Mouse (Mus musculus): Measurements from ENCODE around the gene Pold1. TPM values are rescaled to one million over a fixed set of nuclear protein-coding genes. Genes with fewer than 3 reads are reported as not detected.

Pold1 gene
- polyA plus RNA-seq (2014; fragmentation: Illumina TruSeq; extraction: RNeasy Lipid Tissue Mini Kit (QIAGEN cat#74804); ENCODE audit: low read depth, low replicate concordance) = not detected

GRCm38 (mm10) chr7:44548497-44549087 is at the start of gene Pold1:
Gene Pold1, minus strand, starts transcription at chr7:44548849.

GRCm38 (mm10) chr7:44590402-44591347 is 42.0 kb upstream of the Pold1 start, which contains the start of gene Kcnc3:
Gene Kcnc3, plus strand, starts transcription at chr7:44590664.

GRCm38 (mm10) chr7:44572213-44572701 is 23.6 kb upstream of the Pold1 start, which contains the start of gene Napsa:
Gene Napsa, plus strand, starts transcription at chr7:44572380.

GRCm38 (mm10) chr7:44553826-44554225 is 5.2 kb upstream of the Pold1 start, which contains the start of gene Nr1h2:
Gene Nr1h2, minus strand, starts transcription at chr7:44553951.

GRCm38 (mm10) chr7:44531946-44532732 is 16.5 kb downstream of the Pold1 start, which contains the start of gene Spib:
Gene Spib, minus strand, starts transcription at chr7:44532071.

GRCm38 (mm10) chr7:44524502-44524901 is 24.1 kb downstream of the Pold1 start, which contains the start of gene Mybpc2:
Gene Mybpc2, minus strand, starts transcription at chr7:44524656.

GRCm38 (mm10) chr7:44495992-44496770 is 52.5 kb downstream of the Pold1 start, which contains the start of the genes Emc10 and Fam71e1:
Gene Emc10, minus strand, starts transcription at chr7:44496529.
Gene Fam71e1, plus strand, starts transcription at chr7:44496581.

Other genes with a start within 250 kb of the Pold1 start
- 3.7 TPM for gene Clec11a, start 241.9 kb downstream of the Pold1 start, polyA plus RNA-seq (2014; fragmentation: Illumina TruSeq; extraction: RNeasy Lipid Tissue Mini Kit (QIAGEN cat#74804); ENCODE audit: low read depth, low replicate concordance)
- 0.12 TPM for gene Shank1, start 238.6 kb downstream of the Pold1 start, polyA plus RNA-seq (2014; fragmentation: Illumina TruSeq; extraction: RNeasy Lipid Tissue Mini Kit (QIAGEN cat#74804); ENCODE audit: low read depth, low replicate concordance)
- not detected for gene Syt3, start 164.7 kb downstream of the Pold1 start, polyA plus RNA-seq (2014; fragmentation: Illumina TruSeq; extraction: RNeasy Lipid Tissue Mini Kit (QIAGEN cat#74804); ENCODE audit: low read depth, low replicate concordance)
- gene 1700008O03Rik, start 163.0 kb downstream of the Pold1 start, polyA plus RNA-seq (2014; fragmentation: Illumina TruSeq; extraction: RNeasy Lipid Tissue Mini Kit (QIAGEN cat#74804); ENCODE audit: low read depth, low replicate concordance) = not detected
- 0.35 TPM for gene Lrrc4b, start 119.8 kb downstream of the Pold1 start, polyA plus RNA-seq (2014; fragmentation: Illumina TruSeq; extraction: RNeasy Lipid Tissue Mini Kit (QIAGEN cat#74804); ENCODE audit: low read depth, low replicate concordance)
- gene Aspdh, start 83.5 kb downstream of the Pold1 start, polyA plus RNA-seq (2014; fragmentation: Illumina TruSeq; extraction: RNeasy Lipid Tissue Mini Kit (QIAGEN cat#74804); ENCODE audit: low read depth, low replicate concordance) = not detected
- gene Josd2, start 80.9 kb downstream of the Pold1 start, polyA plus RNA-seq (2014; fragmentation: Illumina TruSeq; extraction: RNeasy Lipid Tissue Mini Kit (QIAGEN cat#74804); ENCODE audit: low read depth, low replicate concordance) = 1.7 TPM
- gene Emc10, start 52.3 kb downstream of the Pold1 start, polyA plus RNA-seq (2014; fragmentation: Illumina TruSeq; extraction: RNeasy Lipid Tissue Mini Kit (QIAGEN cat#74804); ENCODE audit: low read depth, low replicate concordance) = 1.6 TPM
- gene Fam71e1, start 52.3 kb downstream of the Pold1 start, polyA plus RNA-seq (2014; fragmentation: Illumina TruSeq; extraction: RNeasy Lipid Tissue Mini Kit (QIAGEN cat#74804); ENCODE audit: low read depth, low replicate concordance) = not detected
- gene Mybpc2, start 24.2 kb downstream of the Pold1 start, polyA plus RNA-seq (2014; fragmentation: Illumina TruSeq; extraction: RNeasy Lipid Tissue Mini Kit (QIAGEN cat#74804); ENCODE audit: low read depth, low replicate concordance) = 1.4 TPM
- gene Spib, start 16.8 kb downstream of the Pold1 start, polyA plus RNA-seq (2014; fragmentation: Illumina TruSeq; extraction: RNeasy Lipid Tissue Mini Kit (QIAGEN cat#74804); ENCODE audit: low read depth, low replicate concordance) = not detected
- 3.0 TPM for gene Nr1h2, start 5.1 kb upstream of the Pold1 start, polyA plus RNA-seq (2014; fragmentation: Illumina TruSeq; extraction: RNeasy Lipid Tissue Mini Kit (QIAGEN cat#74804); ENCODE audit: low read depth, low replicate concordance)
- gene Napsa, start 23.5 kb upstream of the Pold1 start, polyA plus RNA-seq (2014; fragmentation: Illumina TruSeq; extraction: RNeasy Lipid Tissue Mini Kit (QIAGEN cat#74804); ENCODE audit: low read depth, low replicate concordance) = not detected
- 1.1 TPM for gene Kcnc3, start 41.8 kb upstream of the Pold1 start, polyA plus RNA-seq (2014; fragmentation: Illumina TruSeq; extraction: RNeasy Lipid Tissue Mini Kit (QIAGEN cat#74804); ENCODE audit: low read depth, low replicate concordance)
- gene Myh14, start 122.0 kb upstream of the Pold1 start, polyA plus RNA-seq (2014; fragmentation: Illumina TruSeq; extraction: RNeasy Lipid Tissue Mini Kit (QIAGEN cat#74804); ENCODE audit: low read depth, low replicate concordance) = not detected
- gene Izumo2, start 159.9 kb upstream of the Pold1 start, polyA plus RNA-seq (2014; fragmentation: Illumina TruSeq; extraction: RNeasy Lipid Tissue Mini Kit (QIAGEN cat#74804); ENCODE audit: low read depth, low replicate concordance) = not detected
- 10.4 TPM for gene Vrk3, start 199.6 kb upstream of the Pold1 start, polyA plus RNA-seq (2014; fragmentation: Illumina TruSeq; extraction: RNeasy Lipid Tissue Mini Kit (QIAGEN cat#74804); ENCODE audit: low read depth, low replicate concordance)
- gene Zfp473, start 202.2 kb upstream of the Pold1 start, polyA plus RNA-seq (2014; fragmentation: Illumina TruSeq; extraction: RNeasy Lipid Tissue Mini Kit (QIAGEN cat#74804); ENCODE audit: low read depth, low replicate concordance) = 0.52 TPM